Mouse (Mus musculus): ENCODE data around the gene Slc16a3. TPM values are rescaled to one million over a fixed set of nuclear protein-coding genes. Genes with fewer than 3 reads are reported as not detected.

The Slc16a3 gene
- total RNA-seq, 2 experiments from 2014 or later: 5.6 to 11.7 TPM

DNA sequence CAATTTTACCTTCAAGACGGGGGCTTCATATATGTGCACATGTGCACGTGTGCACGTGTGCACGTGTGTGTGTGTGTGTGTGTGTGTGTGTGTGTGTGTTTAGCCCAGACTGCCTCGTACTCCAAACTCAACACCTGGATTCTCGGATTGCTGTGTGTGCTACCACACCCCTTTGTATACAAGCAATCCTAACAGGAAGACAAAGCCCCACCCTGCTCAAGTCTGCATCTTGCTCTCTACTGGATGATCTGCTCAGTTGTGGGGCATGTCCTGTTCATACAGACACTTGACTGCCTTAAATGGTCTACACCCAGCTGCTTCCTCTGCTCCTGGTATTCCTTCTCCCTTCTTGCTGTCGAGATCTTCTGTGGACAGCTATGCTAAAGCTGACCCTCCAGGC is 3.0 kb upstream of the Slc16a3 start:
- ATAC-seq (replicated peaks; ENCODE audit: low FRiP score, poor library complexity, severe bottlenecking): no peak

DNA sequence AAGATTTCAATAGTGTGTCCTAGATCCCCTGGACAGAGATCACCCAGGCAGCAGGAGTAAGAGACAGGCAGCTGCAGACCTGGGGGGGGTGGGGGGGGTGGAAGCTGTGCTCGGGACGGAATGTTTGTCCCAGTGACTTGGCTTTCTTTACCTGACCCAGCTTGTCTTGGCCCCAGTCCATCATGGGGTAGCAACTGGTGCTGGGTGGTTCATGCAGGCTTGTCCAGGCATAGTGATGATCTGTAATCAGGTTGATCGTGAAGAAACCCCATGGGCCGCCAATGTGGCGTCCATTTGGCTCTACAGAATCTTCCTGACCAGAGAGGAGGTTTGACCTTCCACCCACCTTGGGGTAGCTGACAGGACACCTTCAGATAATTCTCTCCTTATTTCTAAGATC is 2.4 kb upstream of the Slc16a3 start:
- ATAC-seq (replicated peaks; ENCODE audit: low FRiP score, poor library complexity, severe bottlenecking): no peak

DNA sequence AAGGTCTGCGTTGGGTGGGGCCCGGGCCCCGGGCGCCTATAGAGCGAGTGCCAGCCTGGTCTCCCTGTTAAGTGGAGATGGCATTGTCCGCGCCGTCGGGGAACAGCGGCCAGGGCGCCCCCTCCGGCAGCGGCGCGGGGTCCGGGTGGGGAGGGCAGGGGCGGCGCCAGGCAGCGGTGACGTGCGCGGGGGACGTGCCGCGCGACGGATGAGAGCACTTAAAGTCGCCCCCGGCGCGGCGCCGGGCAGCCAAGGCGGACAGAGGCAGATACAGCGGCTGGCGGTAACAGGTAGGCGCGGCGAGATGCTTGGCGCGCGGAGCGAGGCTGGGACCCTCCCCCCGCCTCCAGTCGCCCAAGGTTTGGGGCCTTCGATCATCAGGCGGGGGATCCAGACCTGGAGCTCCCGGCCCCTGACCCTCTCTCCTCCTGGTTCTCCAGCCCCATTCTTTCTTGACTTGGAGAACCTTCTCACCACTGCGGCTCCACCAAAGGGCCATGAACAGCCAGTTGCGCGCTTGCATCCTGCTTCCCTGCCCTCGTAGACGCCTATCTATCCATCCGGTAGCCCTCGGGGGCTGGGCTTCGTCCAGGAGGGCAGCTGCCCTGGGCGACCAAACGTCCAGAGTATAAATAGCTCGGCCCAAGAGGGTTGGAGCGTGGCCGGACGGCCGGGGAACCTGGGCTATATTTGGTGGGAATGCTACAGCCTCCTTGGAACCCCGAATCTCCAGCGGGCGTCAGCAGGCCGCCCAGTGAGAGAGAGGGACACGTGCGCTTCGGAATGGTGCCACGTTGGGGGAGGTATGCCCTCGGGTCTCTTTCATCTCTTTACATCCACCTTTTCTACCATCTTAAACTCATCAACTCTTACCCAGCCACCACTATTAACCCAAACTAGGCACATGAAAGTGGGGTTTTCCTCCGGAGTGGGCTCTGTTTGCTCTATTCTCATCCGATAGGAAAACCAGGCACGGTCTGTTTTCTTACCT is 876 bp downstream of the Slc16a3 start:
- ATAC-seq (replicated peaks; ENCODE audit: low FRiP score, poor library complexity, severe bottlenecking): no peak

DNA sequence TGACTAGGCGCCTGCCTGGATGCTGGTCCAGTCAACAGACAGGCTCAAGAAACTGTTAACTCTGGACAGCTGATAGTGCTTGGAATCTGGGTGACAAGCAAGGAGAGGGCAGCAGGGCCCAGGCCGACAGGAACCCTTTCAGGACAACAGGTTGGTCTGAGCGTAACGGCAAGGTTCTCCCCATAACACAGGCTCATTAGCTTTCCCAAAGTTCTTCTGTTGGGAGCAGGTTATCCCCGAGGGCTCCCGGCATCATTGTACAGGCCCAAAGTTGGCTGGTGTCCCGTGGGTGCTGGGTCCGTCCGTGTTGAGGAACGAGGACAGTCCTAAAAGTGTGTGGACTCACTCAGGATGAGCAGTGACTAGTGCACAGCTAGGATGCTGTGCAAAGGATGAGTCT is 1.6 kb downstream of the Slc16a3 start:
- no peak for ATAC-seq (replicated peaks; ENCODE audit: low FRiP score, poor library complexity, severe bottlenecking)

DNA sequence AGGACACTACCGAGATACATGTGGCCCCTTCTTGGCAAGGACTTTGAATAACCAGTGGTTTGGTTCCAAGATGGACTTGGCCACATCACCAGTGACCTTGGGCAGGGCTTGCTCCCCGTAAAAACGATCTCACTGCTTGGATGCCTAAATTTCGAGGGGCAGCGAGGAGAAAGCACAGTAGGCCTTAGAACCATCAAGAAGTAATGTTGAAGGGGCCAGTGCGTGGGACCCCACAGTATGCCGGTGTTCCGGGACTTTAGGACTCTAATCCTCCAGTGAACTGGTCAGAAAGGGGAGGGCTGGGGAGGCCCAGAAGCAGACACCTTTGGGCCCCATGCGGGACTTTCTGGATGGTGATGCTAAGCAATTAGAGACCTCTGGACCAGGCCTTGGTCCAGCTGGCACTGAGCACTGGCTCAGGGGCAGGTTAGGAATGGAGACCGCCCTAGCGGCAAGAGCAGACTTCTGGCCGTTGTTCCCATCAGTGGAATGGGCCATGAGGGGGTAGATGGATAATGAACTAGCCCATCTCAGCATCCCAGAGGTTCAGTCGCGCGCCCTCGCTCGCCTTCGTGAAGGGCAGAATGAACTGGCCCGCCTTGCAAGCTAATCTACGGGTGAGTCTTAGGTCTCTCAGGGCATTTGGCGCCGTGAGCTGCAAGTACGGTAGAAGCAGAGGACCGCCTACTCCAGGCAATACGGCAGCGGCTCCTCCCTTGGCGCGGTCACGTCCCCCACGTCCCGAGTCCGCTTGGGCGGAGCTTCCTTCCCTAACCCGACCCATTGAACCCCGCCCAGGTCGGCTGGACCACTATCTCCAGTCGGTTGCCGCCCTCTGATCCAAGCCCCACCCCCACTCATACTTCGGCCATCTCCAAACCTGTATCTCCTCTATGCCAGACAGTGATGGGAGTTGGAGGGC is 2.3 kb downstream of the Slc16a3 start:
- ATAC-seq (replicated peaks; ENCODE audit: low FRiP score, poor library complexity, severe bottlenecking): peak; percentile 84

DNA sequence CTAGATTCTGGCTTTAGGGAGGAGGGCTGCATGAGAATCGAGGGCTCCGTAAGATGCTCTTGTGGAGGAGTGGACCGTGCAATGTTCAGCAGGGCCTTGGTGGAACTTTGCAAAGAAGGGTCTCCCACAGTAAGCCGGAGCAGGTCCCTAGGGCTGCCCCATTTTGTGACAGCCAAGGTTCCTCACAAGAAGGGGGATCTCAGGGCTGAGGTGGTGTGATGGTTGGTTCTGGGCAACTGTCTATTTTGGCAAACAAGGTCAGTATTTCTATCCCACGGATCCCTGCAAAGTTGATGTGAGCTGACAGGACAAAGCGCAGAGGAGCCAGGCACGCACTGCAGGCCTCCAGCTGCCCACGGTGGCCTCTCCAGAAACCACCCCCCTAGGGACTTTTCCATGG is 3.0 kb downstream of the Slc16a3 start:
- no peak; the same call in 1 of the 2 replicates for ATAC-seq (replicated peaks; ENCODE audit: low FRiP score, poor library complexity, severe bottlenecking)

DNA sequence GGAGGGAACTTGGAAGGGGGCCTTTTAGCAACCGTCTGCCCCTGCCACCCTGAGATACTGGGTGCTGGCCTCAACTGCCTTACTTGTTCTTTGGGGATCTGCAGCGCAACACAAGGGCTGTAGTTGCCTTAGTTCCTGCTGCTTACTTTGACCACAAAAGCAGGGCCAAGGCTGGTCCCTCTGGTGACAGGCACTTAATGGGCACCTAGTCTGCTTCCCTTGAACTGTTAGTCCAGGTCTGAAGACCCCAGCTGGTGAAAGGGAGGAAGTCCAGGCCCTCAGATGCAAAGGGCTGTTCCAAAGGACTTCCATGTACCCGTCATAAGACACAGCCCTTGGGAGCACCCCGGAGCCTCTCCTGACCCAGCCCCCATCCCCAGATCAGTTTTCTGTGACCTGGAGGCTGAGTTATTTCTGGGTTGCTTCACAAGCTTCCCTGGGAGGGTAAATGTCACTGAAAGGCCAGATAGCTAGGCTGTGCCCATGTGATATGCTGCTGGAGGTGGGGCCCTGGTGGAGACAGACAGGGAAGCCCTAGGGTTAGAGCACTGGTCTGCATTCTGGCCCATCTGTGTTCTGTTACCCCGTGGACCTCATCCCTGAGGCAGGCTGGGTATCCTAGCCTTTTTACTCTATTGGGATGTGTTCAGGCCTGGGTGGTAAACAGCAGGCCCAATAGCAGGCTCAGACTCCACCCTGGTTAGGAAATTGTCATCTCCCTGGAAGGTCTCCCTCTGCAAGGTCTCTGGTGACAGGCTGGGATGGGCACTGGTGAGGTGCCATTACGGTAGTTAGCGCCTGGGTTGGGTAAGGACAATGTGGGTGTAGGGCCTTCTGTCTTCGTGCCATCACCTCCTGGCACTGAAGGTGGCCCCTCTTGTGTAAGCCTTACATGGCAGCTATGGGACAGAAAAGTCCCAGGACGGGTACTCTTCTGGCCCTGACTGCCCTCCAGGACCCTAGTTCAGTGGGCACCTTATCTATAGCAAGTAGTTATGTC is 3.8 kb downstream of the Slc16a3 start:
- peak; percentile 60 for ATAC-seq (replicated peaks; ENCODE audit: low FRiP score, poor library complexity, severe bottlenecking)

DNA sequence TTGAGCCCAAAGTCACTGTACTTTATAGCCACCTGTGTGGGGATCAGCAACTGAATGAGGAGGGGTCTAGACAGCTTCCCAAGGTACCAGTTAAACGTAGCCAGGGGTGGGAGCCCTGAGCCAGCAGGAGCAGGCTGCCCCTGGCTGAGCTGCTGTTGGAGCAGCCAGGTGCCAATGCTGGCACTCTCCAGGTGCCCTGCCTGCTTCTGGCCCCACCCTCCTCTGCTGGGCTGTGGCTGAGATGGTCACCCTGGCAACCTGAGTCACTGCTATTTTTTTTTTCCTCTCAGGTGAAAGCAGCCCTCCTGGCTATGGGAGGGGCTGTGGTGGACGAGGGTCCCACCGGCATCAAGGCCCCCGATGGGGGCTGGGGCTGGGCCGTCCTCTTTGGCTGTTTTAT is 6.7 kb downstream of the Slc16a3 start:
- no peak for ATAC-seq (replicated peaks; ENCODE audit: low FRiP score, poor library complexity, severe bottlenecking)

DNA sequence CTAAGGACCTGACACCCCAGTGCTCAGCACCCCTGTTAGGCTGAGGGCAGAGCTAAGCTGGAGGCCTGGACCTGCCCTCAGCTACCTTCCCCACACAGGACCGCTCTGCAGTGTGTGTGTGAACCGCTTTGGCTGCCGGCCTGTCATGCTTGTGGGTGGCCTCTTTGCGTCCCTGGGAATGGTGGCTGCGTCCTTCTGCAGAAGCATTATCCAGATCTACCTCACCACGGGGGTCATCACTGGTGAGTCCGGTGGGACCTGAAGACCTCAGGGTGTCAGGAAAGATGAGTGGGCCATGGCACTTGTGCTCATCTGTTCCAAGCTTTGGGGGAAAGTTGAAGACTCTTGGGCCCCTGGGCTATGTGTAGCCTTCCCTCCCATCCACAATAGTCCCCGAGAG is 7.4 kb downstream of the Slc16a3 start:
- no peak for ATAC-seq (replicated peaks; ENCODE audit: low FRiP score, poor library complexity, severe bottlenecking)

DNA sequence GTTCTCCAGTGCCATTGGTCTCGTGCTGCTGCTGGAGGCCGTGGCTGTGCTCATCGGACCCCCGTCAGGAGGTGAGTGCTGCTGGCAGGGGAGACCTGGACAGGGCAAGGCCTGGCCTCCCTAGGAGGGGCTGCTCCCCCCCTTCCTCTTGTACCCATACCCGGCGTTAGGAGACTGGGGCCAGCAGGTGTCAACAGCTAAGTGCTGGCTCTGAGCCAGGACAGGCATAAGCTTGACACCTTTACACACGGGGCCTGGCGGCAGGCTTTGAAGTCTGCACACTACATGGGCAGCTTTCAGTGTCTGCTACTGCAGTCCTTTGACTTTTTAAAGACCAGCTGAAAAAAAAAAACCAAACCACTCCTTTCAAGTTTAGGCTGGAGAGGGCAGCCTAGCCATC is 8.8 kb downstream of the Slc16a3 start:
- no peak for ATAC-seq (replicated peaks; ENCODE audit: low FRiP score, poor library complexity, severe bottlenecking)

DNA sequence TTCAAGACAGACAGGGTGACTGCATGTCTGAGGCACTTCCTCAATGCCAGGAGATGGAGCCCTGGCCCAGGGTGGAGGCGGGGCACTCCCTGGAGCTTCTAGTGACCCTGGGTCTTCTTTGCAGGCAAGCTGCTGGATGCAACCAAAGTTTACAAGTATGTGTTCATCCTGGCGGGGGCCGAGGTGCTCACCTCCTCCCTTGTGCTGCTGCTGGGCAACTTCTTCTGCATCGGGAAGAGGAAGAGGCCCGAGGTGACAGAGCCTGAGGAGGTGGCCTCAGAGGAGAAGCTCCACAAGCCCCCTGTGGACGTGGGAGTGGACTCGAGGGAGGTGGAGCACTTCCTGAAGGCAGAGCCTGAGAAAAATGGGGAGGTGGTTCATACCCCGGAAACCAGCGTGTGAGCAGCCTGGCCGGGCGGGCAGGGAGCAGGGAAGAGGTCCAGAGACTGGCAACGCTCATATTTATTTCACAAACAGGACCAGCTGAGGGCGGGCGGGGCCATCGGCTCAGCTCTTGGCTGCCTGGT is 9.5 kb downstream of the Slc16a3 start:
- ATAC-seq (replicated peaks; ENCODE audit: low FRiP score, poor library complexity, severe bottlenecking): no peak

DNA sequence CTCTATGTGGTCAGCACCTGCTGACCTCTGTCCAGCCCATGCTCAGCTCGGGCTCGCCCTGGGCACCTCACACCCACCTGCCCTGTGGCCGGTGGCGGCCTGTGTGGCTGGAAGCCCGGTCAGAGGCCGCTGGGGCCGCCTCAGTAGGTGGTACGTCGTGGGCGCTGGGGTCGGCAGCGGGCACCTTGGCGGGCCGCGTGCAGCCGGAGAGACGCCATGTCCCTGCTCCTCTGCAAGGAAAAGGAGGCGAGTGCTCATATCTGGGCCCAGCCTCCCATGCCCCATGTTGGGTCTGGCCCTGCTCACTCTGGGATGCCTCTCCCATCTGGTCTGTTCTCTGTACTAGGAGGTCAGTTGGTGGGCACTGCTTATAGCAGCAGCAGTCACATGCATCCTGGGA is 10.8 kb downstream of the Slc16a3 start:
- ATAC-seq (replicated peaks; ENCODE audit: low FRiP score, poor library complexity, severe bottlenecking): no peak

DNA sequence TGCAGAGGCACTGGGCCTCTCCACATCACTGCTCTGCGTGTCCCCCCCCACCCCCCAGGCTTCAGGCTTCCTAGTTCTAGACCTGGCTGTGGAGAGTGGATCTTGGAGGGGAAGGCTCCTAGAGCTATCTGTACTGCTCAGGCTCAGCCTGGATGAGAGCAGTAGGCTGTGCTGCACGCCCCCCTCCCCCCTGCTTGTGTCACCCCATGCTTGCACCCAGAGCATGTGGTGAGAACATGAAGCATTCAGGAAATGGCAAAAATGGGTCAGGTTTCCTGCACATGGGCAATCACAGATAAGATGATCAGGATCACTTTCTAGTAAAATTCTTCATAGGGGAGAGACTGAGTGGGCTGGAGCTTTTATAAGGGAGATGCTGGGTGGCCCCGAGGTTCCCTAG is 11.3 kb downstream of the Slc16a3 start:
- ATAC-seq (replicated peaks; ENCODE audit: low FRiP score, poor library complexity, severe bottlenecking): no peak

DNA sequence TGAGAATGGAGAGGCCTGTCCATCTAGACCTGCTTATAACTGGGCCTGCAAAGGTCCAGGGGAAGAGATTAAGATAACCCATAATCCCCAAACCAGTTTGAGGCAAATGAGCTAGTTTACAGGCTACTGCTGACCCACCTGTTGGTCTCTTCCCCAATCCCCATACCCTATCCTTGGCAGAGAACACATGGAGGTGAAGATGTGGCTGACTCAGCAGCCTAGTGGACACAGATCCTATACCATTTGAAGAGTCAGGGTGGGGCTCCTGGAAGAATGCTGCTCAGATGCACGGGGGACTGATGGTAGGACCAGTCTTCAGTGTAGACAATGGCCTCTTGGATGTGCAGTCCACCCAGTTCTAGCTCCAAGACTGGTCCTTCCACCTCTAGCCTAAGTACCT is 12.0 kb downstream of the Slc16a3 start:
- no peak for ATAC-seq (replicated peaks; ENCODE audit: low FRiP score, poor library complexity, severe bottlenecking)

DNA sequence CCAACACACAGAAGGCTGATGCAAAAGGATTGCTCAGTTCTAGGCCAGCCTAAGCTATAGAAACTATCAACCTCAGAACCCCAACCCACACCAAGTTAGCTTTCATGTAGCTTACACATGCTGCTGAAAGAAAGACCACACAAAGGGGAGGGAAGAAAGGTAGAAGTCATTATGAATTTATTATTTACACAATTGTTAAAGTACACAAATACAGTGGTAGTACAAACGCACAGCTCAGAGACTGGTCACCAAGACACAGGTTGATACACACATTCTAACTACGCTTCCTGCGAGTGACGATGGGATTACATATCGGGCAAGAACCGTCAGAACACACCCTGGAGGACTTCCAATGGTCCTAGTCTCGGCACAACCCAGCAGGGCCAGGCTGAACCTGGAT is 13.3 kb downstream of the Slc16a3 start:
- no peak for ATAC-seq (replicated peaks; ENCODE audit: low FRiP score, poor library complexity, severe bottlenecking)

DNA sequence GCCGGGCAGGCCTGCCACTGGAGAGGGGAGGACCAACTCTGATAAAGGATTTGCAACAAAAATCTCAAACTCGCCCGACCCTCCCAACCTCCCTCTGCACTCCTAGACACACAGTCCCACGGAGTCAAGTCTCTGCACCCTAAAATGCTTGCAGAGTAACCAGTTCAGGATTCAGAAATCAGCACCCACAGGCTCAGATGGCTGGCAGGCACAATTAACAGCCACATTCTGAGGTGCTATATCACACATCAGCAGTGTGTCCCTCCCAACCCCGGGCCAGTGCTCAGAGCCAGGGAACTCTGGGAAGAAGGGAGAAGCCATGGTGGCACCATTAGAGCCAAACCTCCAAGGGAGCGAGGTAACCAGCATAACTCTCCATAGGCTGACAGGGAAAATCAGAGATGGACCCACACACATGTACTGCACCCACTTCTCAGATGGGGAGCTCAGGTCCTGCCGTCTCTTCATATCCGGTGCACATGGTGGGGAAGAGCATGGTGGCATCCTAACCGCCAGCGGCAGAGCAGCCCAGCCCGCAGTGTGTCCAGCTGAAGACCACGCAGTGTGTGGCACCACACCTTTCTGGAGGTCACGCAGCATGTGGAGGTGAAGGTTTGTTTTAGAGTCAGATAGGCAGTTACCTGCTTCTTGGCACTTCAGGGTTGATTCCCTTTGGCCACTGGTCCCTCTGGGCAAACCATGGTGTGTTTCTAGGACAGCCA is 13.9 kb downstream of the Slc16a3 start:
- no peak for ATAC-seq (replicated peaks; ENCODE audit: low FRiP score, poor library complexity, severe bottlenecking)

DNA sequence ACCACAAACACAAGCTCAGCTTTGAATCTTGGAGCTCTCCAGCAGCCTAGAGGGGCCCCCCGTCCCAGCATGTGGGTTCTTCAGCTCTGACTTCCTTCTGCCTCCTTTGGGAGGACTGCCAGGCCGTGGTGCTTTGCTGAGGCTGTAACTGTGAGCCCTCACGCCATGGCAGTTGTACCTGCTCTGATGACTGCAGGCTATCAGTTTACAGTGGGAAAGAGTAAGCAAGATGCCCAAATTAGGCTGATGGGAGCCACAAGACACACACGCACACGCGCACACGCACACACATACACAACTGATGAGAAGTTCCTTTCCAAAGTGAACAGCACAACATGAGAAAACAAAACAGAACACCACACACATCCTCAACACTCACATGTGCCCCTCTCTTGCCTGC is 14.6 kb downstream of the Slc16a3 start:
- no peak for ATAC-seq (replicated peaks; ENCODE audit: low FRiP score, poor library complexity, severe bottlenecking)
